Mouse (Mus musculus) left cerebral cortex, adult 18-20 months (tissue): ENCODE measurements around the gene Tor1aip2. TPM values are rescaled to one million over a fixed set of nuclear protein-coding genes. Genes with fewer than 3 reads are reported as not detected.
"Not testable (repeated sequence)": the region's sequence is repeated elsewhere in the genome, so short reads cannot be mapped to it uniquely, and the experiment has no call there.

ENCODE experiments used
- DNase-seq, 2 experiments: peaks; one replicate each; pipeline ENCODE4 v3.0.0; 2021 to 2022; ENCODE audit warnings: low spot score in 2 of 2, mixed read lengths in 1 of 2
- long read RNA-seq, 2 experiments: library from polyadenylated mRNA; stranded (forward); transcript quantifications; one replicate each; pipeline ENCODE4 v2.0.0; 2021
- total RNA-seq, 2 experiments: library from RNA; stranded (reverse); gene quantifications; 2 replicates each; pipeline ENCODE4 v1.2.3; 2021

Gene Tor1aip2
- total RNA-seq: 10 to 100 TPM; 44.4 to 44.6 TPM
- long read RNA-seq, experiment 1, transcript Tor1aip2-202 (2 exons, 2,529 nt): major isoform, 11 of 35 reads
- long read RNA-seq, experiment 1, partial matches to known transcripts: 0 of 35 reads
- long read RNA-seq, experiment 1, other reads (novel, unspliced or antisense): 14 of 35 reads
- long read RNA-seq, experiment 2, transcript Tor1aip2-202 (2 exons, 2,529 nt): major isoform, 16 of 33 reads
- long read RNA-seq, experiment 2, partial matches to known transcripts: 0 of 33 reads
- long read RNA-seq, experiment 2, other reads (novel, unspliced or antisense): 11 of 33 reads

GRCm38 (mm10) chr1:156035269-156035929, at the start of gene Tor1aip2:
Gene Tor1aip2 (plus strand): TSS chr1:156035403.
- peak; percentile 57 to 82 for DNase-seq

- DNase-seq: no peak
Observed at GRCm38 (mm10) chr1:155987625-155988024, 47.6 kb upstream of the Tor1aip2 start.

- DNase-seq: no peak
Observed at GRCm38 (mm10) chr1:155989387-155989786, 45.8 kb upstream of the Tor1aip2 start.

GRCm38 (mm10) chr1:155990391-155990790, 44.8 kb upstream of the Tor1aip2 start:
- DNase-seq: no peak

GRCm38 (mm10) chr1:155994524-155994923, 40.7 kb upstream of the Tor1aip2 start:
- DNase-seq: no peak

GRCm38 (mm10) chr1:155995612-155996011, 39.6 kb upstream of the Tor1aip2 start:
- no peak for DNase-seq

- DNase-seq: no peak
Observed at GRCm38 (mm10) chr1:156002366-156002765, 32.8 kb upstream of the Tor1aip2 start.

- DNase-seq: no peak
Observed at GRCm38 (mm10) chr1:156003201-156003935, 31.8 kb upstream of the Tor1aip2 start.

GRCm38 (mm10) chr1:156005906-156006305, 29.3 kb upstream of the Tor1aip2 start:
- no peak for DNase-seq

GRCm38 (mm10) chr1:156009003-156009402, 26.2 kb upstream of the Tor1aip2 start:
- no peak for DNase-seq

- no peak for DNase-seq
Observed at GRCm38 (mm10) chr1:156019800-156020199, 15.4 kb upstream of the Tor1aip2 start.

- DNase-seq: no peak
Observed at GRCm38 (mm10) chr1:156020402-156020801, 14.8 kb upstream of the Tor1aip2 start.

GRCm38 (mm10) chr1:156024831-156025503, 10.2 kb upstream of the Tor1aip2 start:
- peak in 1 of 2 experiments; percentile 21 for DNase-seq

GRCm38 (mm10) chr1:156027849-156028248, 7.4 kb upstream of the Tor1aip2 start:
- no peak for DNase-seq

GRCm38 (mm10) chr1:156028340-156028975, 6.7 kb upstream of the Tor1aip2 start:
- no peak for DNase-seq

GRCm38 (mm10) chr1:156033921-156034320, 1.3 kb upstream of the Tor1aip2 start:
- DNase-seq: no peak

GRCm38 (mm10) chr1:156034661-156035060, 542 bp upstream of the Tor1aip2 start:
- no peak for DNase-seq

GRCm38 (mm10) chr1:156035930-156036737, 931 bp downstream of the Tor1aip2 start, which contains the start of gene Tor1aip1:
Gene Tor1aip1 (minus strand): TSS chr1:156036480.
- peak; percentile 97 to 98 for DNase-seq

GRCm38 (mm10) chr1:156037144-156037583, 2.0 kb downstream of the Tor1aip2 start:
- no peak for DNase-seq

- not testable (repeated sequence) for DNase-seq
Observed at GRCm38 (mm10) chr1:156039989-156040388, 4.8 kb downstream of the Tor1aip2 start.
